Comparison of ENCODE assay signal across 9 mouse cellular contexts in genomic region chr1:30780293-30780692, GRCm38 (mm10).
DNase-seq lines count a peak whose midpoint lies in the region; ATAC-seq and TF ChIP-seq lines count a peak whose summit lies in the region.
"Had no signal": no experiment of that assay in that cellular context is flagged by ENCODE, and none has a peak within 500 bp of the region (broad histone marks: within the 10 kb centered on the region; RNA-seq: fewer than 3 reads in every experiment).

No protein-coding gene starts in this region.

- no peak for ATAC-seq in forebrain, embryonic 14.5 days
- no peak for ATAC-seq in forebrain, embryonic 12.5 days (ENCODE audit: low FRiP score)

- TF ChIP-seq CTCF in spleen, adult 2 months (IDR thresholded peaks at IDR 0.05; ENCODE audit: extremely low read depth, insufficient read depth, insufficient read length, insufficient replicate concordance): peak; percentile 9; the same call in 1 of the 2 replicates

- H3K9ac ChIP-seq in forebrain, embryonic 14.5 days (ENCODE audit: low read length): no peak overlapping the region
- H3K9ac ChIP-seq in forebrain, embryonic 12.5 days: no peak overlapping the region
- H3K9ac ChIP-seq: hindbrain, embryonic 15.5 days had no signal

- TF ChIP-seq POLR2A in spleen, adult 2 months (IDR thresholded peaks at IDR 0.05; ENCODE audit: low read depth, low read length): no peak

- 46% methylated on average over 6 of the region's 6 CpGs for WGBS in forebrain, embryonic 14.5 days
- 47% methylated on average over 6 of the region's 6 CpGs for WGBS in forebrain, embryonic 12.5 days
- WGBS in spleen, adult 2 months: 58% methylated on average over 6 of the region's 6 CpGs

- DNase-seq in forebrain, embryonic 14.5 days (ENCODE audit: low spot score): peak; percentile 28
- DNase-seq in spleen, adult 2 months (ENCODE audit: low read depth in 1 of 2, low spot score in 2 of 2): no peak
- DNase-seq in spleen, adult 12 weeks (ENCODE audit: low spot score): no peak
- DNase-seq in forelimb bud, embryonic 11.5 days (ENCODE audit: low read depth, low spot score): peak; percentile 31
- peak; percentile 38 for DNase-seq in retina, embryonic 14.5 days (ENCODE audit: low spot score)
- no peak for DNase-seq in layer of hippocampus, adult 9-10 months (ENCODE audit: low spot score)
- DNase-seq in right cerebral cortex, postnatal 36 days (ENCODE audit: low spot score in 2 of 2): no peak

- no peak overlapping the region for H3K4me2 ChIP-seq in forebrain, embryonic 14.5 days (ENCODE audit: low read length)
- H3K4me2 ChIP-seq in forebrain, embryonic 12.5 days: no peak overlapping the region
- H3K4me2 ChIP-seq: hindbrain, embryonic 15.5 days had no signal

- no peaks in the 10 kb centered on the region for H3K27me3 ChIP-seq in forebrain, embryonic 14.5 days (replicated peaks; ENCODE audit: control insufficient read depth, insufficient read depth, low read length)
- no peaks in the 10 kb centered on the region for H3K27me3 ChIP-seq in forebrain, embryonic 12.5 days
- no peaks in the 10 kb centered on the region; the same call in 1 of the 2 replicates for H3K27me3 ChIP-seq in spleen, adult 2 months (ENCODE audit: control insufficient read depth, insufficient read depth, low read length)
- H3K27me3 ChIP-seq: hindbrain, embryonic 15.5 days had no signal

- no peaks in the 10 kb centered on the region for H3K36me3 ChIP-seq in forebrain, embryonic 14.5 days (ENCODE audit: control insufficient read depth, insufficient read depth, low read length)
- H3K36me3 ChIP-seq in forebrain, embryonic 12.5 days (replicated peaks): no peaks in the 10 kb centered on the region
- no peaks in the 10 kb centered on the region for H3K36me3 ChIP-seq in spleen, adult 2 months (ENCODE audit: control insufficient read depth, insufficient read depth, low read length)
- H3K36me3 ChIP-seq: hindbrain, embryonic 15.5 days had no signal

- H3K4me3 ChIP-seq in forebrain, embryonic 14.5 days (ENCODE audit: low read depth, low read length): no peak overlapping the region
- H3K4me3 ChIP-seq in forebrain, embryonic 12.5 days (replicated peaks): no peak overlapping the region
- H3K4me3 ChIP-seq in spleen, adult 2 months (ENCODE audit: extremely low read depth, insufficient read depth, insufficient read length): no peak overlapping the region
- H3K4me3 ChIP-seq: hindbrain, embryonic 15.5 days had no signal

- no peaks in the 10 kb centered on the region for H3K9me3 ChIP-seq in forebrain, embryonic 14.5 days (replicated peaks; ENCODE audit: control insufficient read depth, low read length)
- no peaks in the 10 kb centered on the region for H3K9me3 ChIP-seq in forebrain, embryonic 12.5 days
- H3K9me3 ChIP-seq: hindbrain, embryonic 15.5 days had no signal

- no peak overlapping the region for H3K27ac ChIP-seq in forebrain, embryonic 14.5 days (ENCODE audit: low read depth, low read length)
- H3K27ac ChIP-seq in forebrain, embryonic 12.5 days: no peak overlapping the region
- H3K27ac ChIP-seq in spleen, adult 2 months (ENCODE audit: insufficient read depth, low read length): no peak overlapping the region
- H3K27ac ChIP-seq: hindbrain, embryonic 15.5 days had no signal

- no peaks in the 10 kb centered on the region for H3K4me1 ChIP-seq in forebrain, embryonic 14.5 days (ENCODE audit: control insufficient read depth, insufficient read depth, low read length)
- no peaks in the 10 kb centered on the region for H3K4me1 ChIP-seq in forebrain, embryonic 12.5 days
- no peaks in the 10 kb centered on the region; the same call in 1 of the 2 replicates for H3K4me1 ChIP-seq in spleen, adult 2 months (ENCODE audit: control insufficient read depth, insufficient read depth, insufficient read length)
- H3K4me1 ChIP-seq: hindbrain, embryonic 15.5 days had no signal

Comparison
In these comparisons a context has a peak if more than half of its experiments do, and no peak if none do; other contexts are left out.
1. DNase-seq: peak in forebrain, embryonic 14.5 days (single experiment), forelimb bud, embryonic 11.5 days (single experiment) and retina, embryonic 14.5 days (single experiment); none in spleen, adult 2 months (0 of 2), spleen, adult 12 weeks (single experiment), layer of hippocampus, adult 9-10 months (single experiment) and right cerebral cortex, postnatal 36 days (0 of 2).